Mouse (Mus musculus) myocyte (in vitro differentiated cells): Measurements from ENCODE around the gene Snx1. TPM values are rescaled to one million over a fixed set of nuclear protein-coding genes. Genes with fewer than 3 reads are reported as not detected.

Source experiments
- H3K27me3 ChIP-seq: one replicate; pipeline ENCODE4 v1.6.1; 2011; ENCODE audit not compliant: control insufficient read depth, insufficient read depth, insufficient read length
- H3K36me3 ChIP-seq: one replicate; pipeline ENCODE4 v1.6.1; 2011; ENCODE audit not compliant: control insufficient read depth, insufficient read depth
- H3K4me2 ChIP-seq: one replicate; pipeline ENCODE4 v1.6.1; 2011; ENCODE audit warnings: low read depth, control low read depth
- H3K4me3 ChIP-seq: one replicate; pipeline ENCODE4 v1.5.1; 2011; ENCODE audit warnings: mild to moderate bottlenecking, control low read depth, moderate library complexity
- H3K79me2 ChIP-seq: one replicate; pipeline ENCODE4 v1.6.1; 2011; ENCODE audit not compliant: control insufficient read depth, insufficient read depth
- H3ac ChIP-seq: one replicate; pipeline ENCODE4 v1.6.1; 2011; ENCODE audit not compliant: control insufficient read depth, insufficient read length
- CEBPB ChIP-seq: IDR thresholded peaks from 2 replicates; pipeline ENCODE4 v1.6.1; 2011; ENCODE audit warnings: mild to moderate bottlenecking, moderate library complexity; ENCODE audit not compliant: poor library complexity, insufficient read depth, severe bottlenecking
- E2F4 ChIP-seq: IDR thresholded peaks from one replicate; pipeline ENCODE4 v1.6.1; 2011; ENCODE audit warnings: mild to moderate bottlenecking, control low read depth, moderate library complexity; ENCODE audit not compliant: insufficient read depth
- MAX ChIP-seq: IDR thresholded peaks from one replicate; pipeline ENCODE4 v1.6.1; 2011; ENCODE audit warnings: low read depth, mild to moderate bottlenecking, control low read depth
- MYOD1 ChIP-seq, 3 experiments: IDR thresholded peaks; one replicate each; pipeline ENCODE4 v1.6.1; 2011; ENCODE audit warnings: control low read depth in 2 of 3, low read depth in 2 of 3, mild to moderate bottlenecking in 2 of 3, moderate library complexity in 1 of 3; ENCODE audit not compliant: insufficient read length in 2 of 3, control insufficient read depth in 1 of 3
- MYOG ChIP-seq, 3 experiments: IDR thresholded peaks; one replicate each; pipeline ENCODE4 v1.6.1; 2011; ENCODE audit warnings: control low read depth in 2 of 3, low read depth in 2 of 3, mild to moderate bottlenecking in 2 of 3; ENCODE audit not compliant: insufficient read length in 2 of 3, control insufficient read depth in 1 of 3, insufficient read depth in 1 of 3
- POLR2A ChIP-seq: IDR thresholded peaks from one replicate; pipeline ENCODE4 v1.6.1; 2011; ENCODE audit warnings: low read depth, mild to moderate bottlenecking, control low read depth, moderate library complexity; ENCODE audit not compliant: insufficient read length
- POLR2AphosphoS2 ChIP-seq: IDR thresholded peaks from one replicate; pipeline ENCODE4 v1.6.1; 2011; ENCODE audit warnings: low read depth, control low read depth; ENCODE audit not compliant: insufficient read length
- REST ChIP-seq: IDR thresholded peaks from one replicate; pipeline ENCODE4 v1.6.1; 2011; ENCODE audit warnings: mild to moderate bottlenecking, control low read depth, moderate library complexity; ENCODE audit not compliant: insufficient read depth, insufficient read length
- SRF ChIP-seq: IDR thresholded peaks from one replicate; pipeline ENCODE4 v1.6.1; 2011; ENCODE audit warnings: low read depth; ENCODE audit not compliant: control insufficient read depth, insufficient read length
- TCF12 ChIP-seq: IDR thresholded peaks from one replicate; pipeline ENCODE4 v1.6.1; 2011; ENCODE audit warnings: mild to moderate bottlenecking, control low read depth; ENCODE audit not compliant: poor library complexity, insufficient read depth, severe bottlenecking
- TCF3 ChIP-seq: IDR thresholded peaks from one replicate; pipeline ENCODE4 v1.6.1; 2011; ENCODE audit warnings: low read depth, control low read depth; ENCODE audit not compliant: insufficient read length
- USF1 ChIP-seq: IDR thresholded peaks from one replicate; pipeline ENCODE4 v1.6.1; 2011; ENCODE audit warnings: low read depth, mild to moderate bottlenecking, control low read depth, moderate library complexity
- polyA plus RNA-seq: library from polyadenylated mRNA; unstranded; fragments of >200 nt; fragmentation: generic; extraction: Trizol; gene quantifications from one replicate; pipeline ENCODE4 v1.2.1, GENCODE M21; 2012; ENCODE audit warnings: missing spikeins

Snx1 gene
- polyA plus RNA-seq, 1 experiment = 82.9 TPM

DNA sequence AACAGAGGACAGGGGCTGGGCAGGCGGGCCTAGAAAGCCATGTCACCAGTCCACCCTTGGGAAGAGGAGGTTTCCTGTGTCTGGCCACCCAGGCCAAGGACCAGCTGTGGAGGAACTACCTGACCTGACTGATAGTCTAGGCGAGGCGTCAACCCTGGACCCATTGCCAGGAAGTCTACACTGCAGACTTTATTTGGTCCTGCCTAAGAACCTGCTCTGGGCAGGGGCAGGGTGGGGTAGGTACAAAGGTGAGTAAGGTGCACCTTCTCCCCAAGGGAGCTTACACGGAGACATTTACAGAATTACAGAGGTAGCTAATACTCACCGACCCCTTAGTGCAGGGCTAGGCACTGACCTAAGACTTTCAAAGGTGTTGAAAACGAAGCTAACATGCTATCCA lies 27.2 kb upstream of the Snx1 start:
- Histone ChIP-seq H3K4me3 (no peak overlapping the region), H3K36me3 (no peaks in the 10 kb centered on the region), H3K4me2 (no peak overlapping the region), H3K79me2 (no peaks in the 10 kb centered on the region), H3ac (no peak overlapping the region), H3K27me3 (no peaks in the 10 kb centered on the region)
- TF ChIP-seq MYOD1 (IDR thresholded peaks at IDR 0.05; ENCODE audit: control insufficient read depth in 1 of 3, insufficient read length in 2 of 3, low read depth in 2 of 3) = no peak
- TF ChIP-seq POLR2AphosphoS2 = no peak
- no peak for TF ChIP-seq E2F4
- no peak for TF ChIP-seq TCF12
- TF ChIP-seq SRF = no peak
- no peak for TF ChIP-seq POLR2A
- TF ChIP-seq TCF3 = no peak
- TF ChIP-seq MYOG (IDR thresholded peaks at IDR 0.05; ENCODE audit: control insufficient read depth in 1 of 3, insufficient read depth in 1 of 3, insufficient read length in 2 of 3, low read depth in 2 of 3) = no peak
- TF ChIP-seq CEBPB = no peak

GRCm38 (mm10) chr9:66152011-66152410 lies 25.6 kb upstream of the Snx1 start:
- Histone ChIP-seq H3ac (no peak overlapping the region), H3K36me3 (no peaks in the 10 kb centered on the region), H3K4me2 (no peak overlapping the region), H3K4me3 (no peak overlapping the region), H3K27me3 (no peaks in the 10 kb centered on the region), H3K79me2 (no peaks in the 10 kb centered on the region)
- TF ChIP-seq TCF3 = no peak
- no peak for TF ChIP-seq REST
- no peak for TF ChIP-seq MYOG (IDR thresholded peaks at IDR 0.05; ENCODE audit: control insufficient read depth in 1 of 3, insufficient read depth in 1 of 3, insufficient read length in 2 of 3, low read depth in 2 of 3)
- TF ChIP-seq USF1 = no peak
- no peak for TF ChIP-seq E2F4
- TF ChIP-seq MYOD1 (IDR thresholded peaks at IDR 0.05; ENCODE audit: control insufficient read depth in 1 of 3, insufficient read length in 2 of 3, low read depth in 2 of 3) = no peak
- no peak for TF ChIP-seq POLR2A
- TF ChIP-seq POLR2AphosphoS2 = no peak
- no peak for TF ChIP-seq CEBPB
- no peak for TF ChIP-seq TCF12
- TF ChIP-seq MAX = no peak
- no peak for TF ChIP-seq SRF

- no peak overlapping the region for H3ac ChIP-seq
- H3K79me2 ChIP-seq = no peaks in the 10 kb centered on the region
- TF ChIP-seq SRF = no peak
- no peak for TF ChIP-seq MAX
- no peak for TF ChIP-seq MYOD1 (IDR thresholded peaks at IDR 0.05; ENCODE audit: control insufficient read depth in 1 of 3, insufficient read length in 2 of 3, low read depth in 2 of 3)
- no peak for TF ChIP-seq TCF3
- TF ChIP-seq USF1 = no peak
- TF ChIP-seq REST = no peak
- no peak for TF ChIP-seq CEBPB
- H3K4me3 ChIP-seq = no peak overlapping the region
- H3K4me2 ChIP-seq = no peak overlapping the region
- H3K27me3 ChIP-seq = no peaks in the 10 kb centered on the region
- H3K36me3 ChIP-seq = no peaks in the 10 kb centered on the region
These were observed 19.8 kb upstream of the Snx1 start for GRCm38 (mm10) chr9:66146141-66146540.

DNA sequence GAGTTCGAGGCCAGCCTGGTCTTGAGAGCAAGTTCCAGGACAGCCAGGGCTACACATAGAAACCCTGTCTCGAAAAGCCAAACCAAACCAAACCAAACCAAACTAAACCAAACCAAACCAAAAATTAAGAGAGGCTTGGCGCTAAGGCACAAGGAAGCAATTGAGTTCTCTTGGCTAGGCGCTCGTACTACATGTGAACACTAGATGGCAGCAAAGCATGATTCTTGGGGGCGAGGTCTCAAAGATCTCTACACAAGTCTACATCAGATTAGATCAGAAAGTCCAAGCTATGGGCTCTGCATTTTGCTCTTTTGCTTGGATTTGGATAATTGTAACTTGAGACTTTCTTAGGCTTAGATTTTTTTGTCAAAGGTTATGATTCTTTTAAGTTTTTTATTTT lies 17.9 kb upstream of the Snx1 start:
- Histone ChIP-seq H3K27me3 (no peaks in the 10 kb centered on the region), H3K4me3 (no peak overlapping the region)
- TF ChIP-seq TCF3 (no peak), MAX (no peak), SRF (no peak), MYOD1 (IDR thresholded peaks at IDR 0.05; ENCODE audit: control insufficient read depth in 1 of 3, insufficient read length in 2 of 3, low read depth in 2 of 3) (no peak), TCF12 (no peak)

GRCm38 (mm10) chr9:66142265-66142664 lies 15.9 kb upstream of the Snx1 start:
- Histone ChIP-seq H3K4me2 (no peak overlapping the region), H3K36me3 (peaks cover 25% of the 10 kb centered on the region)
- TF ChIP-seq USF1 = no peak
- no peak for TF ChIP-seq E2F4
- no peak for TF ChIP-seq REST
- TF ChIP-seq TCF12 = no peak
- TF ChIP-seq POLR2A = no peak
- TF ChIP-seq TCF3 = no peak
- no peak for TF ChIP-seq MYOD1 (IDR thresholded peaks at IDR 0.05; ENCODE audit: control insufficient read depth in 1 of 3, insufficient read length in 2 of 3, low read depth in 2 of 3)
- TF ChIP-seq CEBPB = no peak
- TF ChIP-seq MAX = no peak
- no peak for TF ChIP-seq SRF
- no peak for TF ChIP-seq POLR2AphosphoS2
- TF ChIP-seq MYOG (IDR thresholded peaks at IDR 0.05; ENCODE audit: control insufficient read depth in 1 of 3, insufficient read depth in 1 of 3, insufficient read length in 2 of 3, low read depth in 2 of 3) = no peak

More for the DNA sequence above, 17.9 kb upstream of the Snx1 start:
- H3K79me2 ChIP-seq = no peaks in the 10 kb centered on the region
- no peak overlapping the region for H3K4me2 ChIP-seq
- H3K36me3 ChIP-seq = peaks cover 8% of the 10 kb centered on the region
- H3ac ChIP-seq = no peak overlapping the region

More at GRCm38 (mm10) chr9:66142265-66142664, 15.9 kb upstream of the Snx1 start:
- H3K27me3 ChIP-seq = no peaks in the 10 kb centered on the region
- H3K79me2 ChIP-seq = no peaks in the 10 kb centered on the region
- H3K4me3 ChIP-seq = no peak overlapping the region
- no peak overlapping the region for H3ac ChIP-seq
